Mouse (Mus musculus) heart, adult 8-10 months (tissue): ENCODE data around the gene Gckr. TPM values are rescaled to one million over a fixed set of nuclear protein-coding genes. Genes with fewer than 3 reads are reported as not detected.

ENCODE experiments used
- DNase-seq: peaks from one replicate; pipeline ENCODE4 v3.0.0; 2022; ENCODE audit warnings: low spot score
- total RNA-seq, 4 experiments: library from RNA; stranded (reverse); gene quantifications; 2 replicates each; pipeline ENCODE4 v1.2.4; 2022

Gene Gckr
- not detected for total RNA-seq

DNA sequence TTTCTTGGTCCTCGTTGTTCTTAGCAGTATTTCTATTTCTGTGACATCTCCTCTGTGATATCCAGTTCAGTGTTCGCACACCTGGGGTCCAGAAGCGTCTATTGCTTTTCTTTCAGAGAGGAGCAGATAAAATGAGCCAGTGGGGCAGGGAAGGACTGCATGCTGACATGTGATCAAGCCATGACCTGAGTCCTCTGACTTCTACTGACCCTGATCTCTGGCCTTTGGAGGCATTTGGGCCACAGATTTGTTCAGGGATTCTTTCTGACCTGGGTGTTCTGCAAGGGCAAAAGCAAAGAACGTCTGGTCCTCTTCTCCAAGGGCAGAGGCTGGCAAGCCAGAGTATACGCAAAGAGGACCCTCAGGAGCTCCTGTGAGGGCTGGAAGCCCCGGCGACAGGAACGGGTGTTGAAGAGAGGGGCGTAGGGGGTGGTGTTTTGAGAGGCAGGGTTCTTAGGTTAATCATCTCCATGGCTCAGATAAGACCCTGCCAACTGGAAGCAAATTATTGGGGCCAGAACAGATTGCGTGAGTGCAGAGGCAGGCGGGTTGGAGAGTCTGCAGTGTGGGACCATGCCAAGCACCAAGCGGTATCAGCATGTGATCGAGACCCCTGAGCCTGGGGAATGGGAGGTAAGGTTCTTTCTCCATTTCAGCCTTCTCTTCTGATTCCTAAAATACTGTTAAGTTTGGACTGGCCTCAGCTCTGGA, at the start of gene Gckr:
TSS of gene Gckr (plus strand) at position 397 of the 711 bp plus-strand sequence.
- no peak for DNase-seq

DNA sequence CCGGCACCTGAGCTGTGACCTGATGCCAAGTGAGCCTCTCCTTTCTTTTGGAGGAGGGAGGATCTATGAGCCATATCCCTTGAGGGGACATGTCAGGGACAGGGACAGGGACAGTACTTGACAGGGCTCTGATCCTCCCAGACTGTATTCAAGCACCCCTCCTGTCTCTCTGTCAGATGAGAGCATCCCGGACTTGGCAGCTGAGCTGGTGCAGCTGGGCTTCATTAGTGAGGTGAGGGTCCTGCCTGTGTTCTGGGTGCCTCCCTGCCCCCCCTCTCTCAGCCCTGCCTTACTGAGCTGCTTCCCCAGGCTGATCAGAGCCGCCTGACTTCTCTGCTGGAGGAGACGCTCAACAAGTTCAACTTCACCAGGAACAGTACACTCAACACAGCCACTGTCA, 46.5 kb upstream of the Gckr start:
- DNase-seq, result no peak

- no peak for DNase-seq
Measured at GRCm38 (mm10) chr5:31251541-31252101, 45.6 kb upstream of the Gckr start, which contains the start of gene Krtcap3. Gene Krtcap3, plus strand, starts transcription at chr5:31251691.

DNA sequence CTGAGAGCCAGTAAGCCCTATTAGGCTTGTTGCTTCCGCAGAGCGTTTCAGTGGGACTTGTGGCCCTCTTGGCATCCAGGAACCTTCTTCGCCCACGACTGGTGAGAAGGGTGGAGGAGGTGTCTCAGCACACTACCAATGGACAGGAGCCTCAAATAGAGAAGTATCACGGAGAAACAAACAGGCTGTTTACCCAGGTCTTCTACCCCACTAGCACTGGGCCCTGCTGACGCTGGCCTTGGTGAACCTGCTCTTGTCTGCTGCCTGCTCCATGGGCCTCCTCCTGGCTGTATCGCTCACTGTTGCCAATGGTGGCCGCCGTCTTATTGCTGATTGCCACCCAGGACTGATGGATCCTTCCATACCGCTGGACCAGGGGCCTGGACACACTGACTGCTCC, 45.1 kb upstream of the Gckr start:
- no peak for DNase-seq

GRCm38 (mm10) chr5:31252795-31253545, 44.3 kb upstream of the Gckr start:
- no peak for DNase-seq

DNA sequence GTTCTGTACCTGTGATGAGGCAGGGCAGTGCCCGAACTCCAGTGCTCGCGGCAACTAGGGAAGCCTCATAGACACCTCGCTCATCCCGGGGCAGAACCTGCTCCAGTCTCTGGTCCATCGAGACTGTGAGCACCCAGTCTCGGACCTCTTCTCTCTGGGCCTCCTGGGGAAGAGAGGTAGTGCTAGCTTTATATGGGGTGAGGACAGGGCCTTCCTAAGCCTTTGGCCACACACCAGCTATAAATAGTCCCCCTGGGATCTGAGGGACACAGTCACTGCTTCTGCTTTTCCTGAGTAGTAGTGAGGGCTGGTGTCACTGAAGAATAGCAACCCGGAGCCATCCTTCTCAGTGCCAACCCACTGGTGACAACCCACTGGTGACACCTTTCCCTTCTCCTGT, 43.4 kb upstream of the Gckr start:
- no peak for DNase-seq

- DNase-seq, result peak; percentile 66
Measured at GRCm38 (mm10) chr5:31254452-31254851, 42.8 kb upstream of the Gckr start.

GRCm38 (mm10) chr5:31254901-31255300, 42.3 kb upstream of the Gckr start:
- no peak for DNase-seq

GRCm38 (mm10) chr5:31255381-31255780, 41.9 kb upstream of the Gckr start:
- no peak for DNase-seq

DNA sequence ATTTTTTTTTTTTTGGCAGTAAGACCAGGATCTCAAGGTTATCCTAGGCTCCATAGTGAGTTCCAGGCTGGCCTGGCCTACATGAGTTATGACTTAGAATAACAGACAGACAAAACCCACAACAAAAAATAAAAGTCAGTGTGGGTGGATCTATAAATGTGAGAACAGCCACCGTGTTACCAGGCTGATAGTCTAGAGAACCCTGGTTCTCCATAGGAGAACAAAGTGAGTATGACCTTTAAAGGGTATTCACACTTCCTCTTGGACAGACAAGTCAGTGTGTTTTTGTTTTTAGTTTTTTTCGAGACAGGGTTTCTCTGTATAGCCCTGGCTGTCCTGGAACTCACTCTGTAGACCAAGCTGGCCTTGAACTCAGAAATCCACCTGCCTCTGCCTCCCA, 41.3 kb upstream of the Gckr start:
- DNase-seq, result no peak

DNA sequence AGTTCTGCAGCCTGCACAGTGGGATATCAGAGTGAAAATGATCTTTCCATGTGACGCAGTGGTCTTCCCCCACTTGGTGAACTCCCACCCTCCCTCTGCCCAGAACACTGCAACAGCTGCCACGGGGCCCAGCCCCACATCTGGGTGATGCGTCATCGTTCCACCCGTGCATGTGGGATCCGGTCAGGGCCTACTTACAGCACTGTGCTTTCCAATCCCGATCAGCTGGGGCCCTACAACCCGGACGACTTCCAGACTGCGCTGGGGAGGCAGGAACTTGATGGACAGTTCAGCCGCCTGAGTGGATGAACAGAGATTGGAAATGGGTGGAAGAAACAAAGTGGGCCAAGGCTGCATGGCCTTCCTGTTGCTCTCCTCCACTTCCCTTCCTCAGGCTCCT, 39.6 kb upstream of the Gckr start:
- DNase-seq, result no peak

DNA sequence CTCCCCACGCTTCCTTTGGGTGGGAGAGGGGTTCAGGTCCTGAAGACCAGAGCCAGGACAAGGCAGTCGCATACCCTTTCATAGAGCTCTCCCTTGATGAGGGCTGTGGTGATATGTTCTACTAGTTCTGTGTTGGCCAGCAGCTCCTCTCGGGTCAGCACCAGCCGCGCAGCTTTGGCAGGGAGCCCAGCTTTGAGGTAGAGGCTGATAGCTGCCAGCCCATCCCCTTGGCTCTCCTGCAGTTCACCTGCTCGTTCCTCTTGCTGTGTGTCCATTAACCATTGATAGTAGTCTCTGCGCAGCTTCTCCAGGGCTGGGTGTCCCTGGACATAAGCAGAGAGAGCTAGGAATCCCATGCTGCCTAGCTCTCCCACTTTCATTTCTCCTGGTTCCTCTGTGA, 31.1 kb upstream of the Gckr start:
- DNase-seq, result no peak

GRCm38 (mm10) chr5:31267686-31268085, 29.6 kb upstream of the Gckr start:
- no peak for DNase-seq

DNA sequence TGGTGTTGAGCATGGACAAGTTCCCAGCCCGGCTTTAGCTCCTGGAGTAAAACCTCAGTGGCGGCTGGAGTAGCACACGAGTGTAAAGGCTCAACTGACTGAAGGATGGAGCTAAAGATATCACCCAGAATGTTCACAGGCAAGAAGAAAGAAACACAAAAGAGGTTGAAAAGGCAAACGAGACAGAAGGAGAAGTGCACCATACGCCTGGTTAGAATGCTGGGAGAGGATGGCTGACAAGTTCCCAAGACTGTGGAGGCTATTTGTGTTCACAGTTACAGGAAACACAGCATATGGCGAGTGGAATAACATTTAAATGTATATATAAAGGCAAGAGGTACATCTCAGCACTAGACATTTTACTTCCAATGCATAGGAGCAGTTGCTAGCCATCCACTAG, 24.2 kb upstream of the Gckr start:
- no peak for DNase-seq

DNA sequence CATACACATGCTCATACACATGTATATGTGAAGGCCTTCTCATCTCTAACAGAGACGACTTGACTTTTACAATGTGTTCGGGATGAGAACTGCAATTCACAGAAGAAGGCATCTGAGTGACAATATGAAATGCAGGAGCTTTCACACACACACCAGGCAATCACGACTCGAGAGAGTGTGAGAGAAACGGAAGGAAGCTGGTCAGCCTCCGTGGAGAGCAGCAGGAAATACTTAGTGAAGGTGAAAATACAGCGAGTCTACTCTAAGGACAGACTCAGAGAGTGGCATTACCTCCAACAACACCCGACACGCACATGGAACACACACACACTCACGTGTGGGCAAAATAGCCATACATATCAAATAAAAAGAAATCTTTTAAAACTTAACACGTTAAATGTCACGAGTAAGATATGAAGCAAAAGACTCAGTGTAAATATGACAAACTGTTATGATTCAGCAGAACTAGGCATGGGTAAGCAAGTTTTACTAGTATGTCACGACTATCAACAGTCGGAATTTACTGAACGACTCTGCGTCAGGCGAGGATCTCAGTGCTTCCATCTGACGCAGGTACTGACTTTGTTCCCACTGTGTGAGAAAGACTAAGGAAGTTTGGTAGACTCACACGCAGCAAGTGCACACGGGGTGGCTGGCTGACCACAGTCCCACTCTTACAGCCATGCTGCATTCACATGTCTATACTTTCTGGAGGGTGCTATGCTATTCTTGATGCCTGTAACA, 17.8 kb upstream of the Gckr start:
- DNase-seq, result no peak

DNA sequence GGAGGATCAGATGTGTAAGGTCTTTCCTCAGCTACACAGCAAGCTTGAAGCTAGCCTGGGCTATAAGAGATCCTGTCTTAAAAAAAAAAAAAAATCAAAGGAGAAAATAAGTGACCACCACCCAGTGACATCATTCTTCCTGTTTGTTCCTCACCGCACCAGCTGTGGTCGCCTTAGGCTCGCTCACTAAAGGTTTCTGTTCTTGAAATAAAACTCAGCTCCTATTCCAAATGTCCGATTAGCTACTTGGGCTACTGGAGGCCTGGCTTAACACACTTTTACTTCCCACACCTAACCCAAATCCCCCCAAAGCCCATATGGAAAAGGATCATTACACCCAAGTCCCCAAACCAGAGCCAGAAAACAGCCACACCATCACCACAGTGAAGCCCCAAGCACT, 9.0 kb upstream of the Gckr start:
- no peak for DNase-seq

DNA sequence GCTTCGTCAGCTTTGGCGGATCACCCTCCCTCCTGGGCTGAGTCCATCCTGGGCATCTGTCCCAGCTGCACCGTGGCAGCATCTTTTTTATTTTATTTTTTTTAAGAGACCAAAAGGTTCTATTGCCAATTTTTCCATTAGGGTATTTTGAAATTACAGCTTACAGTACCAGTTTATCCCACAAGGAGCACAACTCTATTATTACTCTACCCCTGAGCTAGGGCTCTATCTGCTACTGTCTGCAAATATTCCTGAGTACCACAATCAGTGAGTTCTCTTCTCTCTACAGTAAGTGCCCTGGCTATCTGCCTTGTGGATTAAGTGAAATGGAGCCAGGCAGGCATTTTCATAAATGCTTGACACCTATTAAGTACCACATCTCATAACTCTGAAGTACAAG, 8.6 kb upstream of the Gckr start:
- no peak for DNase-seq

- DNase-seq, result no peak
Measured at GRCm38 (mm10) chr5:31289626-31290230, 7.5 kb upstream of the Gckr start.

GRCm38 (mm10) chr5:31290521-31291360, 6.5 kb upstream of the Gckr start, which contains the start of gene Ift172:
Gene Ift172, minus strand, starts transcription at chr5:31291116.
- peak; percentile 97 for DNase-seq

GRCm38 (mm10) chr5:31291361-31291688, 5.9 kb upstream of the Gckr start:
- no peak for DNase-seq
